Mouse (Mus musculus): ENCODE measurements around the gene Tmem114. TPM values are rescaled to one million over a fixed set of nuclear protein-coding genes. Genes with fewer than 3 reads are reported as not detected.

The Tmem114 gene
- polyA plus RNA-seq, 1 experiment from 2014 or later = not detected

- 66% methylated on average over 9 of the region's 9 CpGs for WGBS
- peak overlapping the region; percentile 39 for H3K27ac ChIP-seq (replicated peaks)
- no peak for DNase-seq (ENCODE audit: low spot score)
Observed at GRCm38 (mm10) chr16:8401171-8401955, 23.6 kb downstream of the Tmem114 start.

GRCm38 (mm10) chr16:8399868-8400267, 25.1 kb downstream of the Tmem114 start:
- Histone ChIP-seq H3K9me3 (replicated peaks) (no peaks in the 10 kb centered on the region), H3K4me1 (peaks cover 15% of the 10 kb centered on the region), H3K27me3 (ENCODE audit: low read depth, poor library complexity, severe bottlenecking) (no peaks in the 10 kb centered on the region), H3K27ac (replicated peaks) (no peak overlapping the region), H3K36me3 (no peaks in the 10 kb centered on the region), H3K4me3 (no peak overlapping the region)
- 90% methylated on average over 6 of the region's 6 CpGs for WGBS
- DNase-seq (ENCODE audit: low spot score) = no peak

More at GRCm38 (mm10) chr16:8401171-8401955, 23.6 kb downstream of the Tmem114 start:
- Histone ChIP-seq H3K36me3 (no peaks in the 10 kb centered on the region), H3K4me1 (peaks cover 15% of the 10 kb centered on the region), H3K4me3 (no peak overlapping the region), H3K27me3 (ENCODE audit: low read depth, poor library complexity, severe bottlenecking) (no peaks in the 10 kb centered on the region), H3K9me3 (replicated peaks) (no peaks in the 10 kb centered on the region)

GRCm38 (mm10) chr16:8394946-8395345, 30.0 kb downstream of the Tmem114 start:
- Histone ChIP-seq H3K27me3 (ENCODE audit: low read depth, poor library complexity, severe bottlenecking) (no peaks in the 10 kb centered on the region), H3K36me3 (no peaks in the 10 kb centered on the region), H3K4me3 (no peak overlapping the region), H3K9me3 (replicated peaks) (no peaks in the 10 kb centered on the region), H3K27ac (replicated peaks) (no peak overlapping the region), H3K4me1 (no peaks in the 10 kb centered on the region)
- DNase-seq (ENCODE audit: low spot score) = no peak

- Histone ChIP-seq H3K9me3 (replicated peaks) (no peaks in the 10 kb centered on the region), H3K4me1 (no peaks in the 10 kb centered on the region), H3K27ac (replicated peaks) (no peak overlapping the region), H3K27me3 (ENCODE audit: low read depth, poor library complexity, severe bottlenecking) (no peaks in the 10 kb centered on the region), H3K4me3 (no peak overlapping the region), H3K36me3 (no peaks in the 10 kb centered on the region)
- DNase-seq (ENCODE audit: low spot score) = no peak
- 93% methylated on average over 1 of the region's 1 CpGs for WGBS
Observed at GRCm38 (mm10) chr16:8388491-8388890, 36.4 kb downstream of the Tmem114 start.

GRCm38 (mm10) chr16:8386386-8386785, 38.5 kb downstream of the Tmem114 start:
- DNase-seq (ENCODE audit: low spot score) = no peak
- WGBS = 77% methylated on average over 6 of the region's 6 CpGs
- Histone ChIP-seq H3K4me3 (no peak overlapping the region), H3K4me1 (no peaks in the 10 kb centered on the region), H3K27me3 (ENCODE audit: low read depth, poor library complexity, severe bottlenecking) (no peaks in the 10 kb centered on the region), H3K9me3 (replicated peaks) (no peaks in the 10 kb centered on the region), H3K27ac (replicated peaks) (no peak overlapping the region), H3K36me3 (no peaks in the 10 kb centered on the region)

GRCm38 (mm10) chr16:8385679-8386078, 39.3 kb downstream of the Tmem114 start:
- DNase-seq (ENCODE audit: low spot score) = no peak
- Histone ChIP-seq H3K9me3 (replicated peaks) (no peaks in the 10 kb centered on the region), H3K4me1 (no peaks in the 10 kb centered on the region), H3K4me3 (no peak overlapping the region), H3K36me3 (no peaks in the 10 kb centered on the region), H3K27me3 (ENCODE audit: low read depth, poor library complexity, severe bottlenecking) (no peaks in the 10 kb centered on the region), H3K27ac (replicated peaks) (no peak overlapping the region)
- WGBS = 74% methylated on average over 5 of the region's 5 CpGs

GRCm38 (mm10) chr16:8384772-8385171, 40.2 kb downstream of the Tmem114 start:
- no peak overlapping the region for H3K27ac ChIP-seq (replicated peaks)
- H3K27me3 ChIP-seq (ENCODE audit: low read depth, poor library complexity, severe bottlenecking) = no peaks in the 10 kb centered on the region
- WGBS = 73% methylated on average over 10 of the region's 10 CpGs
- no peaks in the 10 kb centered on the region for H3K36me3 ChIP-seq
- H3K9me3 ChIP-seq (replicated peaks) = no peaks in the 10 kb centered on the region
- peaks cover 5% of the 10 kb centered on the region for H3K4me1 ChIP-seq
- H3K4me3 ChIP-seq = no peak overlapping the region
- no peak for DNase-seq (ENCODE audit: low spot score)

- WGBS = 82% methylated on average over 9 of the region's 9 CpGs
- no peak overlapping the region for H3K27ac ChIP-seq (replicated peaks)
- no peak overlapping the region for H3K4me3 ChIP-seq
- H3K27me3 ChIP-seq (ENCODE audit: low read depth, poor library complexity, severe bottlenecking) = no peaks in the 10 kb centered on the region
- peaks cover 10% of the 10 kb centered on the region for H3K4me1 ChIP-seq
- no peaks in the 10 kb centered on the region for H3K9me3 ChIP-seq (replicated peaks)
- H3K36me3 ChIP-seq = no peaks in the 10 kb centered on the region
- no peak for DNase-seq (ENCODE audit: low spot score)
Observed at GRCm38 (mm10) chr16:8383396-8383795, 41.5 kb downstream of the Tmem114 start.

- H3K36me3 ChIP-seq = no peaks in the 10 kb centered on the region
- H3K4me3 ChIP-seq = no peak overlapping the region
- WGBS = 76% methylated on average over 3 of the region's 3 CpGs
- DNase-seq (ENCODE audit: low spot score) = no peak
- H3K4me1 ChIP-seq = no peaks in the 10 kb centered on the region
- no peaks in the 10 kb centered on the region for H3K27me3 ChIP-seq (ENCODE audit: low read depth, poor library complexity, severe bottlenecking)
- H3K9me3 ChIP-seq (replicated peaks) = no peaks in the 10 kb centered on the region
- H3K27ac ChIP-seq (replicated peaks) = no peak overlapping the region
Observed at GRCm38 (mm10) chr16:8363066-8363465, 61.9 kb downstream of the Tmem114 start.

Other genes with a start within 250 kb of the Tmem114 start
- 23.6 and 25.7 TPM in 2 replicates for gene Mettl22, start 45.7 kb upstream of the Tmem114 start, polyA plus RNA-seq (2016; fragmentation: Nextera tagmentation; extraction: Ambion mirVana)
- 16.4 and 23.4 TPM in 2 replicates for gene Abat, start 88.3 kb upstream of the Tmem114 start, polyA plus RNA-seq (2016; fragmentation: Nextera tagmentation; extraction: Ambion mirVana)
- 50.5 and 51.9 TPM in 2 replicates for gene Pmm2, start 212.5 kb upstream of the Tmem114 start, polyA plus RNA-seq (2016; fragmentation: Nextera tagmentation; extraction: Ambion mirVana)
- gene Tmem186, start 212.6 kb upstream of the Tmem114 start, polyA plus RNA-seq (2016; fragmentation: Nextera tagmentation; extraction: Ambion mirVana) = 25.7 and 27.9 TPM in 2 replicates
- 197 and 253 TPM in 2 replicates for gene Carhsp1, start 247.0 kb upstream of the Tmem114 start, polyA plus RNA-seq (2016; fragmentation: Nextera tagmentation; extraction: Ambion mirVana)

Data from midbrain, embryonic 10.5 days (tissue).